Mouse (Mus musculus) adrenal gland, adult 8-10 months (tissue): ENCODE measurements at regions not wholly inside any gene's neighbourhood (a gene's known extent, or its start where the extent isn't known, plus 50 kb on each side); places are given as distances from the start of the nearest gene placed in this dataset.
A peak's percentile ranks its signal among the peaks of the same experiment; 100 is the strongest.

Experiments
- DNase-seq: peaks from one replicate; pipeline ENCODE4 v3.0.0; 2022

DNA sequence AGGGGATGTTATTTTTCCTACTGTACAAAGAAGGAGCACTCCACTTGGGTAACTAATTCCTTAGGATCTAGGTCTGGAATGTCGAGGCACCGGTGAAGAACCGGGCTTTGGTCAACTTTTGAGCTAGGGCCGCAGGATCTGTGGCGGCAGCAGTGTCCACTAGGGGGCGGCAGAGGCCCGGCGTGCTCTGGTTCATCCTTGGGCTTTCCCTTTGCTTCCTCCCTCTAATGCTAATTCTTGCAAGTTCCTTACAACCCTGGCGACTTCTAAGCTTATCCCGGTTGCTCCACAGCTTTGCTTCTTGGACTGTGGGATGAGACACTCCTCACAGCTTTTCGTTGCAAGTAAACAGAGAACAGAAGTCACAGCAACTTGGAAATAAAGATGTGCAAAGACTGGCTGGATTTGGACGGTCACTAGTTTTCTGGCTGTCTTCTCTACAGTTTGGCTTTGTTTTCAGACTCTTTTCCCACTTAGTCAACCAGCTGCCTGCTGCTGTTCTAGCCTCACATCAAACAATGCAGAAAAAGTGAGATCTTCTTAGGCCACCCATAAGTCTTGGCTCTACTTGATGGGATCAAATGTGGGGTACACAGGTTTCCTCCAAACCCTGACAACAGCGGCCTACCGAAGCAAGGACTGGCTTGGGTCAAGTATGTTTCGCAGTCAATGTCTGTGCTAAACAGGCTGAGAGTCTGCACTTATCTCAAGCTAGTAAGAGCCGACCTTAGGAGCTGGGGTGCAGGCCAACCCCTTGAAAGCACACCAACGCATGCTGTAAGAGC is 51.2 kb upstream of the Tmem72 start:
- peak; percentile 29 for DNase-seq

DNA sequence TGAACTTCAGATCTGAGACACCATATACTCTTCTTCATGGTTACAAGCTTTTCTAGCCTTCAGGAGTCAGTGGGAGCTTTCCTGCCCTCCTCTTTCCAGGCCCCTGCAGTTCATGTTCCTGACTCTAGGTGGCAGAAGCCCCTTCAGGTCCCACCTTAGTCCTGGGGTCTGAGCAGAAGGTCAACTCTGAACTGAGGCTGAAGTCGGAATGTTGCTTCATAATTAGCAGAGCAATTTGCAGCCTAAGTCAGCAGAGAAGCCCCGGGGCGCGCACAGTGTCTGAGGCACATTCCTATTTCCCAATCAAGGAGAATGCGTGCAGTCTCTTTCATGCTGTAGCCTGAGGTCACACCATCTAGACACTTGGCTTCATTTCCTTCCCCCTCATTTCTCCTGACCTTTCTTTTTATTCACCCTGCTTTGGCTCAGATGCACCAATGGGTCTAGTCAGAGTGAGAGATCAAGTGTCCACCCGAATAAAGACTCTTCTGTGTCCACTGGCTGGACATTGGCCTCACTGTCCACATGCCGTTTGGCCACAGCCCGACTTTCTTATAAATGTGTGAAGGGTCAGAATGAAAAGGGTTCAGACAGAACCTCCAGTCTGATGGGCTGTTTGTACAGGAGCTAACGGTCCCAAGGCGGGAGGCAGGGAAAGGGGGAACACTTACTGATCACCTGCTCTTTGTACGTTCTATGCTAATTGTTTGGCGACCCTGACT is 58.4 kb upstream of the Tmem72 start:
- DNase-seq = no peak

DNA sequence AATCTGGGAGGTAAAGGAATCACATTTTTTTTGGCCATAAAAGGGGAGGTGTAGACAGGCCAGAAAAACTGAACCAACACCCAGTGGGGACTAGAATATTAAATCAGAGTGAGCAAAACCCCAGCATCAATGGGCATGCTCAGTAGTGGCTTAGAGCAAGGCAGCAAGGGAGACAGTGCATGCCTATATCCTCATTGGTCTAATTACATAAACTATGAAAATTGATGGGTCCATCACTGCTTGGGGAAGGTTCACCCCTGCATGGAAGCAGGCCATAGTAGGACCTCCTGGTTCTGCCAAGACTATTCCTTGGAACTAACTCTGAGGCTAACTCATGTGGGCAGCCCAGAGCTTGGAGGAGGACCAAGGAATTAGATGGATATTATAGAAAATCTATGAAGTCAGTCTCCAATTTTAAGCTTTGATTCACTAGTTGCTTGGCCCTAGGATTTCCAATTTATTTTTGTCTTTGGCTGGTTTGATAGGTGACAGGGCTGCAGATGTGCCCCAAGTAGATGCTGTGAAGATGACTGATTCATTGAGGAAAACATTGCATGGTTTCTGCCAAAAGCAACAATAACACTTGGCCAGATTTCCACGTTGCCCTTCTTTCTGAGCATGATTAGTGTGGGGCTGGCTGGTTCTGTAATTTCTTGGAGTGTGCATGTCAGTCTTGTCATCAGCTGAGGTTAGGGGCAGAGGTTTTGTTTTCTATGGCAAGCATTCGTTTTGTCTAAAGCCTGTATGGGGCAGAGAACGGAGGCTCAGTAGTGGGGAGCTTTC is 70.0 kb upstream of the Tmem72 start:
- no peak for DNase-seq

DNA sequence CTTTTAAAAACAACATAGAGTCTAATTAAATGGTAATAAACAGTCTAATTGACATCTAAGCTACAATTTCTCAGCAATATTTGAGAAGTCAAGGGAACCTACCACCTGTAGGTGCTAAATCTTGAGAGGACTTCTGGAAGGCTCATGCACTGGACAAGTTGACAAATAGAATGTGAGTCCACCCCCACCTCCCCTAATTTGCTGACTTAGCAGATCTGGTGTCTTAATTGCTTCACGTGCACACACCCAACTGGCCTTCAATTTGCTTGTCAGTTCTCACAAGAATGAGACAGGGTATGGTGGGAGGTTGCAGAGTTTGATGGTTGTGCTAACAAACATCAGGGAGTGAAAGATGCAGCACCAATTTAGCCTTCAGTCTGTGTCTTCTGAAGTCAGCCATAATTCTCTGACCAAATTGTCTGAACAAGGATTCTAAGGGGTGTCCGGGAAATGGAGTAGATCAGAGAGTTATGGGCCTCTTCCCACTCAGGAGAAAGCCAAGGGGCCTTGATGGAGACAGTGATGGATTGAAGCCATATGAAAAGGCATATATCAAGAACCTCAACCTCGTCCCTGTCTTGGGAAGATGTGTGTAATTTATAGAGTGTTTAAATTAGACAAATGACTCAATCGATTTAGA is 76.7 kb upstream of the Tmem72 start:
- no peak for DNase-seq

DNA sequence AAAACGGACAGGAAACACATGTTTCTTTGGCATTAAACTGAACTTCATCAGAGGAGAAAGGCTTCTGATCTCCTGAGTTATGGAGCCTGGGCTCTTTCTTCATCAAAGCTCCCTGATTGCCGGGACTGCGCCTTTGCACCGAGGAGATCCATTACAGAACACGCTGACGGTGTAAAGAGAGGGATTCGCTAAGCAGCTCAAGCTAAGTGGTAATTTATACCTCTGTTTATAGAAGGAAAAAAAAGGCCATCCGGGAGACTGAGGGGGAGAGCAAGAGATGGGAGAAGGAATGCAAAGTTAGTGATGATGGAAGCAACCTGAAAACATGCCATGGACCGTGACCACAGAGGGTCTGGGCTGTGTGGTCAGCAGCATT is 77.2 kb upstream of the Tmem72 start:
- DNase-seq = no peak

DNA sequence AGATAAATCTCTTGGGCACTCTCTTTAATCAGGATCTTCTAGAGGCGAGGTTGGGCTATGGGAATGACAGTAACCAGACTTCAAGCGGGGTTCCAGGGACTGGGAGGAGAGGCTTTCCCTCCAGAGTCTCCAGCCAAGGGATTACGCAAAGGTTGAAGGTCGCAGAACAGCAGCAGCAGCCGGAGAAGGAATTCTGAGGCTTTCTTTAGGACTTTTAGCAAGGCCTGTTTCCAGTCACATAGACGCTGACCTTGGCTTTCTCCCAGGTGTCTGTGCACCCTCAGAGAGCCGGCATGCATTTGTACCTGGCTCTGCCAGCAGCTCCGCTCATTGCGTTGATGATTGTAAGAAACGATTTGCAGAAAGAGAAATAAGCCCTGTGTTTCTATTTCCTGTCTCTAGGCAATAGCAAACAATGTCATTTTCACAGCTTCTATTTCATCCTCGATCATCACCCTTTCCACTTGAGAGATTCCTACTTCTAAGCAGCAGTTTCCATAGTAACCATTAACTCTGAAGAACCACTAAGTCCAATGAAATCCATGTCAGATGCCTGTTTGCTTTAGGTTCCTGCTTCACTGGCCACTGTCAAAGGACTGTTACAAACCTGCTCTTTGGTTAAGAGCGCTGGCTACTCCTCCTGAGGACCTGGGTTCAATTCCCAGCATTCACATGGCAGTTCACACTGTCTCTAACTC is 104.7 kb upstream of the Tmem72 start:
- peak; percentile 27 for DNase-seq

DNA sequence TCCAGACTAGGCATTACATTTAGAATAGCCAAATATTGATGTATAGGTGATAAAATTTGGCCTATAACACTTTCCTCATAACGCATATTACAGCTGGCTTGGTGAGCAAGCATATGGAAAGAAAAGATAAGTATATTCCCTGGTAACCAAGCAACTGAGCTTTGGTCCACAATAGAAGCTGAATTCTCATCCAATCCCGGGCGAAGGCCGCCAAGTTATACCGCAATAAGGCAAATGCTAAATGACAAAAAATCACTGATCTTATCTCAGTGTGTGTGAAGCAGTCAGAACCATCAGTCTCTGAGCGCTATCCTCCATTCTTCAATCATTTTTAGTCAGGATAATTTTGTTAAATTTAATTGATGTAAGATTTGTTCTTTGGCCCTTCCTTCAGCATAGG is 105.9 kb upstream of the Tmem72 start:
- DNase-seq = no peak

DNA sequence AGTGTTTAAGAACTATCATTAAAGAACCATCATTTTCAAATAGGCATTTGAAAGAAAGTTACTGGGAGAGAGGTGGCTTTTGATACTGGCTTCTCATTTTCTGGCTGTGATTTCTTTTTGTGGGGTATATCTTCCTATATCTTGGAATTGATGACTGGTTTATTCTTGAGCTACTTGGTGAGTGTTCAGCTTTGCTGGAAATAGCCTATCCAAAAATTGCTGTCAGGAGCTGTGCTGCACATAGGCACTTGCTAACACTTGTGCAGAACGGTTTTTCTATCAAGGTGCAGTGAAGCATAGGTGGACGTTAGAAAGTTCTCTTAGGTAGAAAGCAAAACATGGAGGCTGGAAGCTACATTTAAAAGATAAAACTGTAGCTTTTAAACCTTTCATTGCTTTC is 108.9 kb upstream of the Tmem72 start:
- DNase-seq = no peak

DNA sequence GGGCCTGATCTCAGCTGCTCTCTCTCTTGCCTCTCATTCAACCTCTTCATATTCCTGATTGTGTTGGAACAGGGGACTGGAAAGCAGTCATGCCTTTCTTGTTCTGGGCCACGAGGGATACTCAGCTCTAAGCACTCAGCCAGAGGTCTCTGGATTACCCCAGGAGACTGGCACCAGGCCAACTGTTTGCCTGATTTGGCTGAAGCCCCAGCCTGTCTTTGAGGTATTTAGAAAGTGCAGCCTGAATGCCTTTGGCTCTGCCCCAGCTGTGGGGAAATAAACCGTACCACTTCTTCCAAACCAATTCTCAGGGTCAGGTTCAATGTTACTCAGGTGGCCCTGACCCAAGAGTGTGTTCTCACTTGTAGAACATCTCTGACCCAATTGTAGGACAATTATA is 112.6 kb upstream of the Tmem72 start:
- peak; percentile 91 for DNase-seq

DNA sequence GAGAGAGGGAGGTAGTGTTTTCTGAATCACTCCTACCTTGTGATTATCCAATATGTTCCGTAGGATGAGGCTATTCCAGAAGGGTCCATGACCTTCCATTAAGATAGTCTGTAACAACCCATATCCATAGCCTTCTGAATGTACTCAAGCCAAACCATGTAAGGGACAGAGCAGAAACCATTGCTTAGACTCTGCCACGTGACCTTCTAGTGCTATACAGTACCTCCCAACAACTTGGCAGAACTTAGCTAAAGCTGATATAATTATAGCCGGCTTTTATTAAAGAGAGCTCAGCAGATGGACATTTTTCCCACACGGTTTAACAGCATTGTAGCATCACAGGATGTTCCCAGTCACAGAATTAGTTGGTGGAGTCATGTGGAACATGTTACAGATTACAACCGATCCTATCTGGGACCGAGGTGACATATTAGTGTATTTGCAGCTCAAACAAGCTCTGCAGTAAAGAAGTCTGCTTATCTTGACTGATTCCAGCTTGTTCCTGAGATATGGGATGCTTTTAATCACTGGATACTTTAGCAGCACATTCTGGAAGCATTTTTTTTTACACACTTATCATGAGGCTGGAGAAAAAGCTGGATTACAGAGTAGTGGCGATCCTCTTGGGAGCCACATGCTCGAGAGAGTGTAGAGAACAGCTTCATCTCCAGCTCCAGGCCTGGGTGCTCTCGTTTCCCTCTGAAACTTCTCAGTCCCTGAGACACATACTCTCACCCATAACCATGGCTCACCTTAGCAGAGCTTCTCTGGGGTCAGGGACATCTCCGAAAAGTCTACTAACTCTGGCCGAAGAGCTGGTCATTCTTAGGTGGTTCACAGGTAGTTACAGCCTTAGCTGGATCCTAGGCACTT is 129.5 kb upstream of the Tmem72 start:
- DNase-seq = no peak

DNA sequence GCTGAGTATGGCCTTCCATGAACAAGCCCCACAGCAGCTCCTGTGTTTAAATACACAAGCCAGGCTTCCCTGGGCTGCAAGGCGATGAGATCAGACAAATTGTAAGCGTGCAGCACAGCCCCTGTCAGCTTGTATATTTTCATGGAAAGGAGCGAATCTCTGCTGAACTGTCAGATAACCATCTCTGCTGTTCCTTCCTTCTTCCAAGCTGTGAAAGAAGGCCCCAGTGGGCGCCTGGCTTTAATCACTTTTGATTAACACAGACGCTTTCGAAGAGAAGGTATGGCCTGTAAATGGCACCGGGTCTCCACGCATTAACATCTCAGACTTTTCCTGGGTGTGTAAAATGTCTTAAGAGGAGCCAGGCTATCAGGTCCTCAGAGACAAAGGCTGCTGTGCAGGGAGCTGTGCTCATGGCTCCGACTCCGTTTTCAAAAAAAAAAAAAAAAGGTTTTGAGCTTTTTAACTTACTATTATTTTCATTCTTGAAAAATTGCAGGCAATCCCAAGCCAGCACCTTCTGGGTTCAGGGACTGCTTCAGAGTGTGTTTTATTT is 131.9 kb upstream of the Tmem72 start:
- no peak for DNase-seq

DNA sequence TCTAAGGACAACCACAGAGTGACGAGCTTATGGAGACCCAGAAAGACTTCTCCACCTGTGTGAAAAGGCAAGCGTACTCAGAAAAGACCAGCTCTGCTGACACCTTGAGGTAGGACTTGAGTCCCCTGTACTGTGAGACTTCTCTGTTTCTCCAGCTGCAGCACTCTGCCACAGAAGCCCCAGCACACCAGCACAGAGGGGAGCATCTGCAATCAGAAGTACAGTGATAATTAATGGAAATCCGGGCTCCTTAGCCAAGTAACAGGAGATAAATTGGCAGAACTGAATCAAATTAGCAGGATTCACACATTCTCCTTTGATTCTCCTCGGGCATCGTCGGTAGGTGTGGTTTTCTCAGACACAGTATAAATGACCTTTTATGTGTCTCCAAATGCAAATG is 137.3 kb upstream of the Tmem72 start:
- no peak for DNase-seq

DNA sequence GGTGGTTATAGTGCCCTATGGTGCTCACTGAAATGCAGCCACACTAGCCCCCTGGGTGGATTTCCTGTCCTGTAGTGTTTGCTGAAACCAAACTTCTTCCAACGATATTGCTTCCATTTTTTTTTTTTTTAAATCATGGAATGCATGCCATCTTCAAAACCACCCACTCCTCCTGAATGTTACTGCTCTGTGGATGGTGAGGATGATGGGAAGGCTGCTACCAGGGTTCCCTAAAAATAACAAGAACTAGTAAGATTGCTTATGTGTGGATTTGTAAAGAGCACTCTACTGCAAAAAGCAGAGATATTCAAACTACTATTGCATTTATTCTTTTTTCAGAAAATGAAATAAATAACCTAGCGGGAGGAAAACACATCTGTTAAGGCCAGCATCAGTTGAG is 139.4 kb upstream of the Tmem72 start:
- DNase-seq = no peak

DNA sequence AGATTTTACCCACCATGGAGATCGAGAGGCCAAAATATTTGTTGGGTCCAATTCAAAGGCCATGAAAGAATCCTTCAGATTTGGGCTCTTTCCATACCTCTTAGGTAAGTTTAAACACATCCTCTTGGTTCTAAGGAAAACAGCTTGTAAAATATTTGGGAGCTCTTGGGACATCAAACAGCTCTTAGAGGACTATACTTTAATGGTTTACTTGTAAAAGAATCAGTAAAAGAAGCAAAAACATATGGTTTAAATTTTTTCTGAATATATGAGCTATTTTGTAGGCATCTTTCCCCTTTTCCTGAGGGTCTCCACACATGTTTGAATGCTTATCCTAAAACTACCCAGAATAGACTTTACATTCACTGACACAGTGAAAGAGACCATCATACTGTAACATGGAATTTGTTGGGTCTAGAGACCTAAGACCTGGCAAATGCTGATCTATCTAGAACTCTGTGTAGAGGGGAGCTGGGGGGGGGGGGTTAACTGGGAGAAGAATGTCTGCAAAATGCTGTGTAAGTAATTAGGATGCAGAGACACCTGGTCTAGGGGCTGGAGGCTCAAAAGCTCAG is 140.3 kb upstream of the Tmem72 start:
- DNase-seq = no peak

DNA sequence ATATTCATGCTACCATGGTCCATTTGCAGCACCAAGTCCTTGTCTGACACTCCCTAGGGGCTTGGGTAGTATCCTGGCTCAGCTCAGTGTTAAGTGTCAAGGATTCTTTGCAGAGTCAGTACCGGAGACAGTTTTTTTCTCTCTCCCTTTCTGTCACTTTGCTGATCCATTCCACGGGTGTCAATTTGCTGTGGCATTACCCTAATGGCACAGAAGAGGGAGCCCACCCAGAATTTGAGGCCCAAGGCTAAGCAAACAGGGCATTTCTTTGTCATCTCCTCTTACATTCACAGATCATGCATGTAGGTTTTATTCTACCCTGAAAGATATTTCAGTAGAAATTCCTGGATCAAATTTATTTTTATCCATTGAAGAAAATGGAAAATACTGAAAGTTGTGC is 146.4 kb upstream of the Tmem72 start:
- no peak for DNase-seq

DNA sequence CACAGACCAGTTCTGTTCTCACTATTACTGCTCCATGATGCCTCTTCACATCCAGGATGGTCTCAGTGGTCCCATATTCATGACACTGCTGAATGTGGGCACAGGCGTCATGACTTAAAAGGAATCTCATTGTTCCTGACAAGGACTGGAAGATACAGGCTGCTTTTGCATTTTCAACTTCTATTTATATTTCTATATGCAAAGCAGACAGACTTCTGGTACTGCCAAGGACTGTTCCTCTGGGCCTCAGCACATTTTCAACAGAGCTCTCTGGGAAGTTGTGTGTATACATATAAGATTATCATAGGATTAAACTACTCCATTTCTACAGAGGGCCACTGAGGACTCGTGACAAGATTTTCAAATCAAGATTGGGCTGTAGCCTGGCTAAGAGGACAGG is 146.9 kb upstream of the Tmem72 start:
- no peak for DNase-seq

DNA sequence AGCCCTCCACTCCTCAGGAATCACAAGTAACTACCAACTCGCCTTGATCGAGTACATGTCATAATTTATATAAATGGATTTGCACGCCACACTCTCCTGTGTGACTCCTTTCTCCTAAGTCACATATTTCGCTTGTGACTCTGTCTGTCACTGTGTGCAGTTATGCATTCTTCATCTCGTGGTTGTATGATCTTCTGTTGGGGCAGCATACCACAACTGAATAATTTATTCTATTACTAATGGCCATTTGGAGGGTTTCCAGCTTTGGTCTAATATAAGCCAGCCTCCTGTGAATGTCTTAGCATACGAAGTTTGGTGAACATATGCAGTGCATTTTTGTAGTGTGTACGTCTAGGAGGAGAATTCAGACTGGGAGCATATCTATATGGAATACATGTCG is 176.6 kb upstream of the Tmem72 start:
- no peak for DNase-seq

DNA sequence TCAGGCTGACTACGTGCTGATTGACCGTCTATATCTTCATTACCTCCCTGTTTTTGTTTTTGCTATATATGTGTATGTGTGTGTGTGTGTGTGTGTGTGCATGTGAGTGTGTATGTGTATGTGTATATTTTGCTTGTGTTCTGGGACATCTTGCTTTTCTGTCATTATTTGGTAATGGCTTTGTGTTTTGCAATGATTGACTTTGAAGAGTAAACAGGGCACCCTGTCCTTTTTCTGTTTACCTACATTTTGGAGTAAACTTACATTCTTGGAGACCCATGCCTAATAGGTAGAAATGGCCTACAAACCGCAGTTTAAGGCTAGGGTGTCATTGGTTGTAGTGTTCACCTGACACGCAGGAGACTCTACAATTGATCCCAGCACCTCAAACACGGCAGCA is 177.5 kb upstream of the Tmem72 start:
- DNase-seq = no peak

DNA sequence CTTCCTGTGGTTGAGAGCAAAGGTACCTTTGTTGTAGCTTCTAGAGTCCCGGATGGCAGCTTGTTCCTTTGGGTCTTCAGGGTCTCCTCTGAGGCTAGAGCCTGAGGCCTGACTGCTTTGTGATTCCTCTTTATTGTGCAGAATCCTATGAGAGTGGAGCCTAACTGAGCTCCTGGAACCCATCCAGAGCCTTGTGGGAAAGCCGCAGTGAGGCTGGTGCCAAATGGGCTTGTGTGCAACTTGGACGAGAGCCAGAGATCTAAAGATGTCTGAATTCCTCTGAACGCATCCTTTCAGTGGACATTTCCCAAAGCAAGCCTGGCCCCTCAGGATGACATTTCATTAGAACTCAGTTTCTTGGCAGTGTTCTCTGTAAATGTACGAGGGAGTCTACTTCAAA is 178.4 kb upstream of the Tmem72 start:
- no peak for DNase-seq

DNA sequence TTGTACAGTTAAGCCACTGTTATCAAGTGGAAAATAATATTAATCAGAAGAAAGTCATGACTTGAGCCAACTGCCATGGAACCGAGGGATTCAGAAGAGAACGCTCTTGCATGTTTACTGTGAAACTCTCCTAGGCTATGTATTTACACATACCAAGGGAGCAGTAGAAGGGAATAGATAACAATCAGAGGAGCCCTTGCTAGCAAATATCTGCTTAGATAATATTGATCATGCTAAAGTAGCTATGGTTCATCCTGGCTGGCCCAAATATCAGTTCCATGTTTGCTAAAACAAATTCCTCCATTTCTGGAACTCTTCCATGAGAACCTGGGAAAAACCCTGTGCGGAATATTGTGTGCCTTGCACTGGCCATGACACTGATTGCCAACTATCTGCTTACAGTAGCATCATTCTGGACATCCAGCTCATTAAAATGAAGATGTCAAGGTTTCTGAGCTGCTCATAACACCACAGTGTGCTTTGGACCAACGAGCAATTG is 179.5 kb upstream of the Tmem72 start:
- DNase-seq = no peak

DNA sequence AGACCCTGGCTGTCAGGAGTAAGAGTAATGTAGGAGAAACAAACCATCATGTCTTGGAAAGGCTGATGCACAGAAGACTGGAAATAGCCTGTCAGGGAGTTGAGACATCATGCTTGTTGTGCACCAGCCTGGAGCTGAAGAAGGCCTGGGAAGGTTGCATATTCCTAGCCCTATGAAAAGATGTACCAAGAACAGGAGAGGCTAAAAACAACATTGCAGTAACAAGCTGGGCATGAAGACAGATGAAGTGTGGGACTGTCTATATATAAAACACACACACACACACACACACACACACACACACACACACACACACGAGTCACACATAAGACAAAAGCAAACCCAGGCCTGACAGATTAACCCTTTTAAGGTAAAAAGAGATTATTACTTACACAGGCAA is 185.1 kb upstream of the Tmem72 start:
- DNase-seq = no peak
